Mouse (Mus musculus) CH12.LX (cell line): Measurements from ENCODE around the gene Lrrc19. TPM values are rescaled to one million over a fixed set of nuclear protein-coding genes. Genes with fewer than 3 reads are reported as not detected.

ENCODE experiments used
- DNase-seq: peaks from one replicate; pipeline ENCODE4 v3.0.0-alpha.2; 2013; ENCODE audit errors: extremely low read depth
- H3K27ac ChIP-seq: 2 replicates; pipeline ENCODE4 v1.5.1; 2012; ENCODE audit warnings: low read depth, mild to moderate bottlenecking, control low read depth, moderate library complexity; ENCODE audit not compliant: insufficient read depth
- H3K27me3 ChIP-seq: replicated peaks from 2 replicates; pipeline ENCODE3; 2012; ENCODE audit warnings: inconsistent platforms
- H3K36me3 ChIP-seq, 2 experiments: replicated peaks in 1 of 2; 2 replicates each; pipeline versions ENCODE3 to v1.6.1; 2012; ENCODE audit warnings: inconsistent platforms in 1 of 2, low read length in 1 of 2, mild to moderate bottlenecking in 1 of 2, mixed read lengths in 1 of 2, moderate library complexity in 1 of 2; ENCODE audit not compliant: control insufficient read depth in 1 of 2, insufficient read depth in 1 of 2
- H3K4me1 ChIP-seq, 2 experiments: 2 replicates each; pipeline ENCODE4 v1.6.1; 2012; ENCODE audit warnings: inconsistent platforms in 1 of 2, moderate library complexity in 1 of 2; ENCODE audit not compliant: insufficient read depth in 2 of 2, control insufficient read depth in 1 of 2
- H3K4me2 ChIP-seq: 2 replicates; pipeline ENCODE4 v1.6.1; 2012; ENCODE audit warnings: low read depth, mild to moderate bottlenecking, control low read depth; ENCODE audit not compliant: poor library complexity, insufficient read depth, severe bottlenecking
- H3K4me3 ChIP-seq, 3 experiments: fragments of 150-350 bp in 1 of 3; sonication (generic) in 1 of 3; replicated peaks in 1 of 3; 2 replicates each; pipeline versions ENCODE3 to v1.5.1; 2011 to 2012; ENCODE audit warnings: low read depth in 2 of 3, low read length in 2 of 3, mild to moderate bottlenecking in 2 of 3, moderate library complexity in 2 of 3, control low read depth in 1 of 3, improper control_type of control experiment in 1 of 3, inconsistent platforms in 1 of 3, mixed read lengths in 1 of 3; ENCODE audit not compliant: poor library complexity in 1 of 3
- H3K79me2 ChIP-seq: replicated peaks from 2 replicates; pipeline ENCODE4 v1.6.1; 2012; ENCODE audit warnings: mild to moderate bottlenecking, moderate library complexity; ENCODE audit not compliant: control insufficient read depth, poor library complexity, insufficient read depth, severe bottlenecking; ENCODE audit errors: extremely low read depth
- H3K9ac ChIP-seq: 2 replicates; pipeline ENCODE4 v1.6.1; 2012; ENCODE audit warnings: low read depth, mild to moderate bottlenecking, control low read depth, moderate library complexity; ENCODE audit not compliant: insufficient read depth
- H3K9me3 ChIP-seq: replicated peaks from 2 replicates; pipeline ENCODE3; 2012; ENCODE audit warnings: low read length, inconsistent platforms, mixed read lengths
- BHLHE40 ChIP-seq: IDR thresholded peaks from 2 replicates; pipeline ENCODE4 v1.6.1; 2011; ENCODE audit warnings: mild to moderate bottlenecking, low read depth, low read length, improper control_type of control experiment
- CHD2 ChIP-seq: IDR thresholded peaks from 2 replicates; pipeline ENCODE4 v1.6.1; 2011; ENCODE audit warnings: low read length, improper control_type of control experiment
- ETS1 ChIP-seq: conservative IDR thresholded peaks from 2 replicates; pipeline ENCODE4 v1.6.1; 2012; ENCODE audit warnings: low read depth, mild to moderate bottlenecking, inconsistent platforms, low read length, improper control_type of control experiment, moderate library complexity
- GABPA ChIP-seq: IDR thresholded peaks from 2 replicates; pipeline ENCODE4 v1.6.1; 2012; ENCODE audit warnings: low read depth, low read length, improper control_type of control experiment, inconsistent platforms; ENCODE audit not compliant: insufficient replicate concordance
- HCFC1 ChIP-seq: IDR thresholded peaks from 2 replicates; pipeline ENCODE4 v1.6.1; 2012; ENCODE audit warnings: low read depth, mild to moderate bottlenecking, inconsistent platforms, low read length, improper control_type of control experiment
- IRF4 ChIP-seq: IDR thresholded peaks from 2 replicates; pipeline ENCODE4 v1.6.1; 2014; ENCODE audit warnings: low read depth, mild to moderate bottlenecking, inconsistent platforms, low read length, improper control_type of control experiment
- JUND ChIP-seq: conservative IDR thresholded peaks from 2 replicates; pipeline ENCODE4 v1.6.1; 2011; ENCODE audit warnings: low read depth, low read length, improper control_type of control experiment
- KAT2A ChIP-seq: IDR thresholded peaks from 2 replicates; pipeline ENCODE4 v1.6.1; 2012; ENCODE audit warnings: low read length, improper control_type of control experiment, inconsistent platforms; ENCODE audit not compliant: insufficient replicate concordance
- MAFK ChIP-seq: IDR thresholded peaks from 2 replicates; pipeline ENCODE4 v1.6.1; 2011; ENCODE audit warnings: low read length, improper control_type of control experiment; ENCODE audit not compliant: insufficient replicate concordance
- MEF2A ChIP-seq: IDR thresholded peaks from 2 replicates; pipeline ENCODE4 v1.6.1; 2014; ENCODE audit warnings: low read depth, mild to moderate bottlenecking, inconsistent platforms, low read length, improper control_type of control experiment, borderline replicate concordance
- MXI1 ChIP-seq: IDR thresholded peaks from 2 replicates; pipeline ENCODE4 v1.6.1; 2011; ENCODE audit warnings: mild to moderate bottlenecking, low read depth, low read length, improper control_type of control experiment
- MYC ChIP-seq: IDR thresholded peaks from 2 replicates; pipeline ENCODE4 v1.6.1; 2011; ENCODE audit warnings: low read depth, mild to moderate bottlenecking, improper control_type of control experiment, low read length
- PAX5 ChIP-seq: IDR thresholded peaks from 2 replicates; pipeline ENCODE4 v1.6.1; 2012; ENCODE audit warnings: low read length, inconsistent platforms, mixed read lengths
- POLR2A ChIP-seq: IDR thresholded peaks from 2 replicates; pipeline ENCODE4 v1.6.1; 2011; ENCODE audit warnings: low read depth, mild to moderate bottlenecking, improper control_type of control experiment, low read length
- POLR2AphosphoS2 ChIP-seq: IDR thresholded peaks from 2 replicates; pipeline ENCODE4 v1.6.1; 2011; ENCODE audit warnings: low read depth, low read length, improper control_type of control experiment
- RAD21 ChIP-seq: IDR thresholded peaks from 2 replicates; pipeline ENCODE4 v1.6.1; 2011; ENCODE audit warnings: low read depth, mild to moderate bottlenecking, low read length, improper control_type of control experiment, moderate library complexity
- SMC3 ChIP-seq: IDR thresholded peaks from 2 replicates; pipeline ENCODE4 v1.6.1; 2011; ENCODE audit warnings: low read depth, low read length, improper control_type of control experiment
- USF1 ChIP-seq: IDR thresholded peaks from 2 replicates; pipeline ENCODE4 v1.6.1; 2014; ENCODE audit warnings: low read depth, mild to moderate bottlenecking, inconsistent platforms, low read length, improper control_type of control experiment
- USF2 ChIP-seq: conservative IDR thresholded peaks from 2 replicates; pipeline ENCODE4 v1.6.1; 2011; ENCODE audit warnings: low read depth, low read length, improper control_type of control experiment
- ZC3H11A ChIP-seq: IDR thresholded peaks from 2 replicates; pipeline ENCODE4 v1.6.1; 2012; ENCODE audit warnings: low read depth, mild to moderate bottlenecking, inconsistent platforms, low read length, improper control_type of control experiment
- ZKSCAN1 ChIP-seq: IDR thresholded peaks from 2 replicates; pipeline ENCODE4 v1.6.1; 2012; ENCODE audit warnings: low read depth, inconsistent platforms, low read length, improper control_type of control experiment, borderline replicate concordance
- ZNF384 ChIP-seq: IDR thresholded peaks from 2 replicates; pipeline ENCODE4 v1.6.1; 2012; ENCODE audit warnings: low read depth, low read length, improper control_type of control experiment, inconsistent platforms
- dilution Hi-C: fragments of 300-500 bp; cut with MboI; formaldehyde crosslinking; loops from 2 replicates; pipeline ENCODE4 v1.14.3; 2020; ENCODE audit warnings: low sequenced_read_pairs; ENCODE audit not compliant: extremely low pct_unique_long_range_greater_than_20kb, extremely low pct_ligation_motif_present
- in situ Hi-C: fragments of 300-500 bp; cut with MboI; formaldehyde crosslinking; loops from 3 replicates; pipeline ENCODE4 v1.14.3; 2019; ENCODE audit warnings: low sequenced_read_pairs, low pct_ligation_motif_present, low pct_unique_long_range_greater_than_20kb, mixed read lengths
- polyA plus RNA-seq: library from polyadenylated mRNA; unstranded; fragments of >175 nt; gene quantifications from 2 replicates; pipeline ENCODE4 v1.2.1, GENCODE M21; 2012; ENCODE audit warnings: low read depth; ENCODE audit not compliant: insufficient read length
- total RNA-seq, 2 experiments: library from RNA; depleted of rRNA; stranded (reverse); fragments of 300-350 nt in 1 of 2; fragments of >200 nt in 1 of 2; gene quantifications; 2 replicates each; pipeline ENCODE4 v1.2.3; 2012 to 2014

Gene Lrrc19
- total and polyA plus RNA-seq, 3 experiments, result not detected

DNA sequence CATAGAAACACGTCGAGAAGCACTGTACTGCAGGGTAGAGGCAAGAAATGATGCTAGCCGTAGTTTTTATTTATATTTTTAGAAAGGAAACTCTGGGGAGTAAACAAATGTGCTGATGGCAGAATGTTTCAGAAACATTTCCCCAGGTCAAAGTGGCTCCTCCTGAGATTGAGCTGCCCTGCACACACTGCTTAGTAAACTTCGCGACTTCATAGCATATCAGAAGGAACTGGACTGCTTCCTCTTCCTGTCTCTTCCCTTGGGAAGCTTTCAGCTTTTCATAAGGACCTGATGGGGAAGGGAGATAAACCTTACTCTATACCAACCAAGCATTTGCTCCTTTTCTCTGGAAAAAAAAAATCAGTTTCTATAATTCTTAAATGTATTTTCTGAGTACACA lies 33.4 kb upstream of the Lrrc19 start:
- no peak for DNase-seq
- Histone ChIP-seq H3K9ac (no peak overlapping the region), H3K79me2 (no peaks in the 10 kb centered on the region), H3K36me3 (peaks cover 0 to 13% of the 10 kb centered on the region in 2 experiments), H3K27ac (no peak overlapping the region), H3K27me3 (no peaks in the 10 kb centered on the region), H3K9me3 (no peaks in the 10 kb centered on the region), H3K4me1 (no peaks in the 10 kb centered on the region), H3K4me2 (no peak overlapping the region), H3K4me3 (no peak overlapping the region)
- in situ Hi-C loops (loop anchor here (25.0 kb wide), 1 partner anchor 229 kb away; no protein-coding TSS in a partner anchor), dilution Hi-C loops (no loop called here)
- no peak for TF ChIP-seq IRF4
- TF ChIP-seq POLR2AphosphoS2, result no peak
- TF ChIP-seq GABPA, result no peak
- TF ChIP-seq MEF2A, result no peak
- TF ChIP-seq MYC, result no peak
- no peak for TF ChIP-seq PAX5
- TF ChIP-seq JUND, result no peak
- TF ChIP-seq SMC3, result no peak
- TF ChIP-seq MXI1, result no peak
- TF ChIP-seq CHD2, result no peak
- TF ChIP-seq KAT2A, result no peak
- TF ChIP-seq ZKSCAN1, result no peak
- no peak for TF ChIP-seq ZC3H11A
- no peak for TF ChIP-seq ZNF384
- TF ChIP-seq POLR2A, result no peak
- TF ChIP-seq MAFK, result no peak
- TF ChIP-seq USF1, result no peak
- TF ChIP-seq USF2, result no peak
- TF ChIP-seq RAD21, result no peak
- TF ChIP-seq ETS1, result no peak

DNA sequence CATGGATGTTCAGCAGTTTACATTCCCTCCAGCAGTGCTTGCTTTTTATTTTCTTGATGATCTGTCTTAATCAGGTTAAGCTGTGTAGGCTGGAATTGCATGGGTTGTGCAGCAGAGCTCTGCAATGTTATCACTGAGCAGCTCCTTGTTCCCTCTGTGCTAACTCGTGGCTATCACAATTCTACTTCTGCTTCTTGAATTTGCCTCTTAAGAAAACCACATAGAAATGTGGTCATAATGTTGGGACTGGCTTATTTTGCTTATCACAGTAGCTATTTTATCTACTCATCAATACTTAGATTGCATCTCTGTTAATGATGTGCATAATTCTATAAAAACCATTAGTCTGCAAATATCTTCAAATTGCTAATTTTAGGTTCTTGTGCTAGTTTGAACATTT lies 32.1 kb upstream of the Lrrc19 start:
- Histone ChIP-seq H3K27me3 (no peaks in the 10 kb centered on the region), H3K4me1 (no peaks in the 10 kb centered on the region), H3K79me2 (no peaks in the 10 kb centered on the region), H3K4me3 (no peak overlapping the region), H3K9me3 (no peaks in the 10 kb centered on the region), H3K36me3 (peaks cover 0 to 8% of the 10 kb centered on the region in 2 experiments), H3K27ac (no peak overlapping the region), H3K4me2 (no peak overlapping the region), H3K9ac (no peak overlapping the region)
- no peak for DNase-seq
- dilution Hi-C loops (no loop called here), in situ Hi-C loops (loop anchor here (25.0 kb wide), 1 partner anchor 230 kb away; no protein-coding TSS in a partner anchor)
- TF ChIP-seq HCFC1, result no peak
- no peak for TF ChIP-seq USF1
- no peak for TF ChIP-seq RAD21
- TF ChIP-seq BHLHE40, result no peak
